Mouse (Mus musculus): ENCODE data around the gene Brpf3. TPM values are rescaled to one million over a fixed set of nuclear protein-coding genes. Genes with fewer than 3 reads are reported as not detected.
A peak's percentile ranks its signal among the peaks of the same experiment; 100 is the strongest.
"Not testable (repeated sequence)": the region's sequence is repeated elsewhere in the genome, so short reads cannot be mapped to it uniquely, and the experiment has no call there.

Gene Brpf3
- 10 to 100 TPM; 14.9 to 18.1 TPM for total RNA-seq (2021)
- long read RNA-seq, experiment 1, full-length matches to known transcripts: 1 of 7 reads
- long read RNA-seq, experiment 1, partial matches to known transcripts: 2 of 7 reads
- long read RNA-seq, experiment 1, other reads (novel, unspliced or antisense): 4 of 7 reads
- long read RNA-seq, experiment 2, full-length matches to known transcripts: 2 of 7 reads
- long read RNA-seq, experiment 2, partial matches to known transcripts: 1 of 7 reads
- long read RNA-seq, experiment 2, other reads (novel, unspliced or antisense): 4 of 7 reads

DNA sequence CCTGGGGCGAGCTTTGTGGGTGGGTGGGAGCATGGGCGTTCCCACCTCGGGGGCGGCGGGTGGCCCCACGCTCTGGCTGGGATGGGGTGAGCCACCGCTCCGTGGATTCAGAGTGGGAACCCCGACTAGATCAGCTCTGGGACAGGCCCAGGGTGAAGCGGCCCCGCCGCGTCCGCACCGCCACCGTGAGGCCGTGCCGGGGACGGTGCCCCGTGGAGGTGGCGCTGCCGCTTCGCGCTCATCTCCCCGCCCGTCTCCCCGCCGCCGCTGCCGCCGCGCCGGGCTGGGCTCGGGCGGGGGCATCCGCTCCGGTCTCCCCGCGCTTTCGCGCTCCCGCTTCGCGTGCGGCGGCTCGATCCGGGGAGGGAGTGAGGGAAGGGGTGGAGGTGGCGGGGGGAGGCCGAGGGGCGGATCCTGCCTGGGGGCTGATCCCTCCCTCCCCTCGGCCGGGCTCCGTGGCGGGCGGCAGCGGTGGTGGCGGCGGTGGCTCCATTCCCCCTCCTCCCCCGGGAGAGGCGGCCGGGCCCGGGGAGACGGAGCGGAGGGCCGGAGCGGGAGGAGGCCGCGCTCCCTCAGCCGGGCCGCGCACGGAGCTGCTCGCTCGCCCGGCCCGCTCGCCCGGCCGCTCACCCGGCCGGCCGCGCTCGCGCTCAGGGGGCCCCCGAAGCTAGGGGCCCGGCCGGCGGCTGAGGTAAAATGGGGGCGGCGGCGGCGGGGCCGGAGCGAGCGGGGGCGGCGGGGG, at the start of gene Brpf3:
TSS of gene Brpf3 (plus strand) at position 420 of the 742 bp plus-strand sequence.
- DNase-seq: peak; percentile 83

DNA sequence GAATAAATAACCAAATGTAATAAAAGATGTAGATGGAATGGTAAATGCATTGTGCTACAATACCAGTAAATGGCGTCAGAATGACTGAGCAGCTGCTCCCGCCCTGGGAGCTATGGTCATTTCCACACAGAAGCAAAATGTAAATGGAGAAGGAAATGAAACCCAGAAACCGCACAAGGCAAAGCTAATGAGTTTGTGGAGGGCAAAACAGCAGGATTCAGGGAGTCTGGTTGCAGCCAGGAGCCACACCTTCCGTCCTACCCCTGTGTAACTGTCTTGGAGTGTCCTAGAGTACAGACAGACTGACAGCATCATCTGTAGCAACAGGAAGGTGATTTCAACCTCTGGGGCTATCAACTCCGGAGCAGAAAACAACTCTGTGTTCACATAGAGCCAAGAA, 44.4 kb upstream of the Brpf3 start:
- DNase-seq: no peak

DNA sequence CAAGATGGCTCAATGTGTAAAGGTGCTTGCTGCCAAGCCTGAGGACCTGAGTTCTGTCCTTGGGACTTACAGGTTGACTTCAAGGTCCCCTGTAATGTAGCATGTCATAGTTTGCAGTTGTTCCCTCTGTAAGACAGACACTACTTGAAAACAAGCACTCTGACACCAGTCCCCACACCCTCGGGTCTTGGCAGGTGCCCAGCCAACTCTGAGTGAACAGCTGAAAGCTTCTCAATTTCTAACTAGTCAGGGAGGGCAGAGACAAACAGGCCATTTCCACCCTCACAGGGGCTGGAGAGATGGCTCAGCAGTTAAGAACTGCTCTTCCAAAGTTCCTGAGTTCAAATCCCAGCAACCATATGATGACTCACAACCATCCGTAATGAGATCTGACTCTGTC, 43.4 kb upstream of the Brpf3 start:
- DNase-seq: peak; percentile 40

DNA sequence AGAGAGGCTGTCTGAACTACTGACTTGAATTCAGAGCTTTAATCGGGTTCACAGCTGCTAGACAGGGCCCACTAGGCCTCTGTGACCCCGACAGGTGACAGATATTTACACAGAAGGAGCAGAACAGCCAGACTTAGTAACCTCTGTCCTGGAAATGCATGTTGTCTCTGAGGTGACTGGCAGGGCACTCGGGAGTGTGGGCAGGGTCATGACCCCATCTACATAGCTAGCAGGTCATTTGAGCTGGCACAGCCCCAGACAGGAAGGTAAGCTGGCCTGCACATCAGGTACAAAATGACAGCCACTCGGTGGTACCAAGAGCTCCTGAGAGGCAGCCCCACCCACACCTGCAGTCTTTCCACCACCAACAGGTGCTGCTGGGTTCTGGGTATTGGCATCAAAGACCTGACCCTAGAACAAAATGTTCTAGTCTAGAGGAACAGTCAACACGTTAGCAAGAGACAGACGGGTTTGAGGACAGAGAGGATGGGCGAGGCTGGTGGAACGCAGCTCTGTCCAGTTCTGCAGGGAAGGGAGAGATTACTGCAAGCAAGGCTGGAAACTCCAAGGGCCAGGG, 40.1 kb upstream of the Brpf3 start:
- DNase-seq: no peak

DNA sequence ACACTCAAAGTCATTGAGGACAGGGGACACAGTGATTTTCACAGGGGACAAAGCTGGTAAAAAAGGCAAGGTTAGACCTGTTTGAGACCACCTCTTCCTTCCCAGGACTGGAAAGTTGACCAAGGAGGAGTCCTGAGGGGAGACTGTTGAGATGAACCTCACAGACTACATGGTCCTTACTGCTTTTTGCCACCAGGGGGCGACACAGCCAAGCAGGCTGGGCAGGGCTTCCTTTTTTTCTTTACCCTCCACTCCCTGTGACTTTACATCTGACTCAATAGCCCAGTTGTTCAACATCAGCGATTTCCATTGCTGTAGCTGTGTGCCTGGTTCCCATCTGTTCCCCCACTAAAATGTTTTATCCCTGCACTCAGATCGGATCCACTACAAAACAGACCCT, 39.0 kb upstream of the Brpf3 start:
- peak; percentile 83 for DNase-seq

DNA sequence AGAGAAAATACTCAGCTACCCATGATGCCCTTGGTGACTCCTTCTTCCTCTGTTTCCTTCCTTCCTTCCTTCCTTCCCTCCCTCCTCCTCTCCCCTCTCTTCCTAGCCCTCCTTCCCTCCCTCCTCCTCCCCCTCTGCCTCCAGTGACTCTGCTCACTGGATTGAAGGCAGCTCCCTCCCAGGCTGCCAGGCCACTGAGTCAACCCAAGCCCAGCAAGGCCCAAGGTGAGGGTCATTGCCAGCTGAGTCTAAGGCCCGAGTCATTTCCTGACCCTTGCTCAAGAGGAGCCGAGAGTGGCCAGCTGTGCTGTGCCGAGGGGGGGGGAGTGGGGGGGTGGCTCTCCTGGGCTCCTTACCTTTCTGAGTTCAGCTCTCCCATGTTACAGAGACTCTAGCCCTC, 34.7 kb upstream of the Brpf3 start:
- DNase-seq: no peak

DNA sequence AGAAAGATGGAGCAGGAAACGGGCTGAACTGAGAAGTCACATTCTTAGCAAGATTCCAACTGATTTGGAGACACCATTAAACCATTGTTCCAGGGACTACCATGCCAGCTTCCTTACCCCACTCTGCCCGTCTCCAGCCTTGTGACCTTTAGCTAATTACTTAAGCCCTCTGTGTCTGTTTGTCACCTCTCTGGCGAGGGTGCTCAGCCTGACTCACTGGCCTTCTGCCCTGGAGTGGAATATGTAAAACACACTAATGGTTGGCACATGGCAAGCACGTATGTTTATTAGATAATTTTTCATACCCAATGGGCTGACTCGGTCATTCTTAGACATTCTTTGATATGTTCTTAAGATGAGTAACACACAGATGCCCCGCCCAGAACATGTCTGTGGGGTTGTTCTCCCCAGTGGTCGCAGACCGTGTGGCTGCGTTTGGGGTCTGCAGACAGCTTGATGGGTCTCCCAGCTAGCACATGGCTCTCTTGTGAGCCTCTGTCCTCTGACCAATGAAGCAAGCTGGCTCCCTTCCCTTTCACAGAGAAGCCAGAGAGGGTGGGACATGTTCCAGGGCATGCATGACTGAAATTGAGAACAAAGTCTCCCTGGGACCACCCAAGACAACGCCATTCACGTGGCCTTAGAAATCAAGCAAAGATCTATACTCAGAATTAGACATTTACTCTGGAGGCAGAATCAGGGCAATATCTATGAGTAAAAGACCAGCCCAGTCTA, 33.9 kb upstream of the Brpf3 start:
- no peak for DNase-seq

DNA sequence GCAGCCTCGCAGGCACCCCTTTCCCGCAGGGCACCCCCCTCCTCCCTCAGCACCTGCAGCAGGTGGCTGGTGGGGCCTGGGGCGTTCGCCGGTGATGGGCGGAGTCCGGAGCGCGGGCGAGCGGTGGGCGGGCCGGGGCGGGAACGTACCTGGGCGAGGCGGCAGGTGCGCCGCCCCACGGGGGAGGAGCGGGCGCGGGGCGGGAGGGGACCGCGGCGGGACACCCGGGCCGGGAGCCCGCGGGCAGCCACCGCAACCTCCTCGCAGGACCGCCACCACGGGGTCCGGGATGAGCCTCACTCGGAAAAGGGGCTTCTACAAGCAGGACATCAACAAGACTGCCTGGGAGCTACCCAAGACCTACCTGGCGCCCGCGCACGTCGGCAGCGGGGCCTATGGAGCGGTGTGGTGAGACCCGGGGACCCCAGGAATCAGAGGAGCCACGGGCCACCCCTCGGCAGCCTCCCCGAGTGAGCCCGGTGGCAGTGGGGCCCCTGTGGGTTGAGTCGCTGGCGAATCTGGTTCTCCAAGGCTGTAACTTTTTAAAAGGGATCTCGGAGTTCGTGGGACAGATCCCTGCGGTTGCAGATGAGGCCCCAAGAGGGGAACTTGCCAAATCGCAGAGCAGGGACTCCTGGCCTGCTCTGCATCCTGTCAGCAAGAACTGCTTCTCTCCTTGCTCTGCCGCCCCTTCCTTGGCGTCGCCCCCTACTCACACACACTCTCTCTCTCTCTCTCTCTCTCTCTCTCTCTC, 31.6 kb upstream of the Brpf3 start, which contains the start of gene Mapk13:
TSS of gene Mapk13 (plus strand) at position 177 of the 754 bp plus-strand sequence.
- DNase-seq: no peak

DNA sequence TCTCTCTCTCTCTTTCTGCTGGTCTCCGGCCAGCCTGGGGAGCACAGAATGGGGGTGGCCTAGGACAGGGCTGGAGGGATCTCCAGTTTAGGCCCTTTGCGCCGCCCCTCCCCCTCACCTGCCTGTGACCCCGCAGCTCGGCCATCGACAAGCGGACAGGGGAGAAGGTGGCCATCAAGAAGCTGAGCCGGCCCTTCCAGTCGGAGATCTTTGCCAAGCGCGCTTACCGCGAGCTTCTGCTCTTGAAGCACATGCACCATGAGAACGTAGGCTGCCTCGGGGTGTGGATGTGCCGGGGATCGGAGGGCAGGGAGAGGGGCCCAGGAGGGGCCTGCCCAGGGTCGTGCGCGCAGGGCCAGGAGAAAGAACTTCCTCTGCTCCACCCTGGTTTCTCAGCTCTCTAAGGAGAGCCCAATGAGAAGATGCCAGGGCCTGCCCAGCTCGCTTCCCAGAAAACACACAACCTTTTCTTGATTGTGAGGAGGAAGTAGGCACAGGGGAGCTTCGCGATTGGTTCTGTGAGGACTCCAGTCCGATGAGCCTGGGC, 30.9 kb upstream of the Brpf3 start:
- DNase-seq: peak; percentile 29

DNA sequence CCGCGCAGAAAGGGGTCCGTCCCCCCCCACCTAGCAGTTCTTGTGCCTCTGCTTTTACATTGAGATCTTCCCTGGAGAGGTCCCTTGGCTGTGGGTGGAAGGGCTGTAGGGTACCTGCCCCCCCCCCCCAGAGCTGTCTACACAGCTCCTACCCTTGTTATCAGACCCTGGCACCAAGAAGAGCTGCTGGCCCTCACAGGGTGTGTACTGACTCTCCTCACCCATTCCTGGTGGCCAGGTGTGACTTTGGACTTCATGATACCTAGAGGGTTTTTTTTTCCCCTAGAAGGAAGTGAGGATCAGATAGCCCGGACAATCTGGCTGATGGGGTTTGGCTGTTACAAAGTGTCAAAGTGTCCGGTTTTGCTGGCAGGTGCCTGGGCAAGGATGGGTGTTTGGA, 29.6 kb upstream of the Brpf3 start:
- no peak for DNase-seq

DNA sequence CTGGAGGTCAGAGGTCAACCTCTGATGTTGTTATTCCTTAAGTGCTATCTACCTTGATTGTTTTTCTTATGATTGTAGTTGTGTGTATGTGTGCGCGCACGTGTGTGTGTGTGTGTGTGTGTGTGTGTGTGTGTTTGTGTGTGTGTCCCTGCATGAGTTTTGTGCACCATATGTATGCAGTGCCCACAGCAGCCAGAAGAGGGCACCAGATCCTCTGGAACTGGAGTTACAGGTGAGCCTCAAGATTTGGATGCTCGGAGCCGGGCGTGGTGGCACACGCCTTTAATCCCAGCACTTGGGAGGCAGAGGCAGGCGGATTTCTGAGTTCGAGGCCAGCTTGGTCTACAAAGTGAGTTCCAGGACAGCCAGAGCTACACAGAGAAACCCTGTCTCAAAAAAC, 26.6 kb upstream of the Brpf3 start:
- not testable (repeated sequence) for DNase-seq

DNA sequence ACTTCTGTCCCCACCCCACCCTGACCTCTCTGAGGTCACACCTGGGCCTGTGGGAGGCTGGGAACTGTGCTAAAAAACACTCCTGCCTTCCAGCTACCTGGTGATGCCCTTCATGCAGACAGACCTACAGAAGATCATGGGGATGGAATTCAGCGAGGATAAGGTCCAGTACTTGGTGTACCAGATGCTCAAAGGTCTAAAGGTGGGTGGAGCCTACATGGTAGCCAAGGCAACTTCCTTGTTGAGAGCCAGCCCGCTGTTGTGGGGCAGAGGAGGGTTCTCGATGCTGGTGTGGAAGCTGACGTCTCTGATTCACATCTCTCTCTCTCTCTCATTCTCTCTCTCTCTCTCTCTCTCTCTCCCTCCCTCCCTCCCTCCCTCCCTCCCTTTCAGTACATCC, 25.7 kb upstream of the Brpf3 start:
- DNase-seq: no peak

DNA sequence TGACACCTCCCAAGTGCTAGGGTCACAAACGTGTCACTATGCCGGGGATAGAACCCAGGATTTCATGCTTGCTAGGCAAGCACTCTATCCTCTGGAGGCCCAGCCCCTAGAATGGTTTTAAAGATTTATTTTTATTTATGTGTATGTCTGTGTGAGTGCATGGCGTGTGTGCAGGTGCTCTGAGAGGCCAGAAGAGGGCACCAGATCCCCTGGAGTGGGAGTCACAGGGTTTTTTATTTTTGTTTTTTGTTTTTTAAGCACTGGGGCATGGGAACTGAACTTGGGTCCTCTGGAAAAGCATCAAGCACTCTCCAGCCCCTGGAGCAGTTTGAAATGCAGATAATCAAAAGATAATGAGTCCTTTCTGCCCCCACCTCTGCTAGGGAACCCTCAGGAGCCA, 24.1 kb upstream of the Brpf3 start:
- DNase-seq: no peak

DNA sequence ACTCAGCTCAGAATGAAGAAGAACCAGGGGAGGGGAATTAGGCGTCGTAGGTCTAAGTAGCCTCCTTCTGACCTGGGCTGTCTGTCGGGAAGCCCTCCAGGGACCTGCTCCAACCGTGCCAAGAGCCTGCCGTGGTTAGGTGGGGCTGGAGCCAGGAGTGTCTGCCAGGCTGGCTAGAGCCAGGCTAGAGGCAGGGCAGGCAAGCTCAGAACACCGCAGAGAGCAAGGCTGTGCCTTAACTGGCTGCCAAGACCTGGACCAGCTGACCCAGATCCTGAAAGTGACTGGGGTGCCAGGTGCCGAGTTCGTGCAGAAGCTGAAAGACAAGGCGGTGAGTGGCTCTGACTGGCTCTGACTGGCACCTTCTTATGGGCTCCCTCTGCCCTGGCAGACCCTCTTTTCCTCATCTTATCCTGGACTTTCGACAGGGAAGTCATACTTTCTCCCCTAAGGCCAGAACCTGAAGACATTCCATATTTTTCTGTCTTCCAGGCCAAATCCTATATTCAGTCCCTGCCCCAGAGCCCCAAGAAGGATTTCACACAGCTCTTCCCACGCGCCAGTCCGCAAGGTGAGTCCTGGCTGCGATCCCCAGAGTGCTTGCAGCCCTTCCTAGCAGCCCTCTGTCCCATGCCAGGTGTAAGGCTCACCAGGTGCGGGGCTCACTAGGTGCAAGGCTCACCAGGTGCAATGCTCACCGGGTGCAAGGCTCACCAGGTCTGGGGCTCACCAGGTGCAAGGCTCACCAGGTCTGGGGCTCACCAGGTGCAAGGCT, 23.5 kb upstream of the Brpf3 start:
- peak; percentile 55 for DNase-seq

DNA sequence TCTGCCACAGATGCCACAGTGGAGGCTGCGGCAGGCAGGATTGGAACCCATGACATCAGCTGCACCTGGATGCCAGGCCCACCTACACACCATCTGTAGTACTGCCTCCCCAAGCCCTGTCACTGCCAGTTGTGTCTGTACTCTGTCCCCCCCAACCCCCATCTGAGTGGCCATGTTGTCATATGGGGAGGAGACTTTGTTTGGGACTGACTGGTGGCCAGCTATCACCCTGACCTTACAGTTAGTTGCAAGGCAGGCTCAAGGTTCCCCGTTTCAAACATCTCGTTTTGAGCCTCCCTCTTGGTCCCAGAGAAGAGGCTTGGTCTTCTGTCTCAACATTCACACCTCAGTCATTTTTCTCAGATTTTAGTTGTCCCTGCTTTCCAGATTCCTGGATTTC, 21.2 kb upstream of the Brpf3 start:
- DNase-seq: no peak

DNA sequence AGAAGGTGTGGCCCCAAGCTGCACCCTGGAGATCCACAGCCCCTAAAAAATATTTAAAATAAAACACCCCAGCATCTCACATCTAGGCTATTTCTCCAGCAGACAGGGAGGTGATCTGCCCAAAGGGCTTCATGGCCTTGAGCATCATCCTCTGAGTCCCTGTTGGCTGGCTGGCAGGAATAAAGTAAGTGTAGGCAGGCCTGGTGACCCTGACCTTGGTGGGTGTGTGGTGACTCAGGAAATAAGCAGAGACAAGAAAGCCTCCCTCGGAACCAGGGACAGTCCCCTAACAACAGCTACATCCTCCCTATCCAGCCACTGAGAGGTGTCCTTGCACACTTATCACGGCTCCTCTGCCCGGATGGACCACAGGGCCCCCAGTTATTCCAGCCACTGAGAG, 20.1 kb upstream of the Brpf3 start:
- no peak for DNase-seq

DNA sequence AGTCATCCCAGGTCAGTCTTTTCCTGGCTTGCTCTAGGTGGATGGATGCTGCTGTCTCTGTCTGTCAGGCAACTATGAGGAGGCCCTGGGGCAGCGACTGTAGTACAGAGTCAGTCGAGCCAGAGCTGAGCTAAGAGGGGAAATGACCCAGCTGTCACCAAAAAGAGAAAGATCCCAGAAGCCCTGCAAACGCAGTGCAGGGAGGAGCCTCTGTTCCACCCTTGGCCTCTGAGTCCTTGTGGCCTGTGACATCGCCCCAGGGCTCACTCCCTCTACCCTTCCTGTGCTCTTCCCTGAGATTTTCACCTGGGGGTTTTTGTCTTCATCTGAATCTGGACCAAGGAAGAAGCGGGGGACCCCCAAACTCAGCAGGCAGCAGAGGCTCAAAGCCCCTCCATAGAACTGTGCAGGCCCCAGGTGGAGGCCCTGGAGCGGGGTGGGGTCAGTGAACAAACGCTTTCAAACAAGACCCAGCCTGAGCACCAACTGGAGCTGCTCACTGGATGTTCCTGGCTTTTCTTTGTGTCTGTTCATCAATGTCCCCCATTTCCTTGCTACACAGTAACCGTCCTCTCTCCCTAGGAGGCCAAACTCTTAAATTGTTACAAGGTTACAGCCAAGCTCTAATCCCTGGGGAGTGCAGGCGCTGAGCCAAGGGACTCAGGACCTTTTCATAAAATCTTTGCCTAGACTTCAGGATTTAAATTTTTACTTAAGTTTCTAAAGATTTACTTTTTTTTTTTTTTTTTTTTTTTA, 19.4 kb upstream of the Brpf3 start:
- DNase-seq: no peak

DNA sequence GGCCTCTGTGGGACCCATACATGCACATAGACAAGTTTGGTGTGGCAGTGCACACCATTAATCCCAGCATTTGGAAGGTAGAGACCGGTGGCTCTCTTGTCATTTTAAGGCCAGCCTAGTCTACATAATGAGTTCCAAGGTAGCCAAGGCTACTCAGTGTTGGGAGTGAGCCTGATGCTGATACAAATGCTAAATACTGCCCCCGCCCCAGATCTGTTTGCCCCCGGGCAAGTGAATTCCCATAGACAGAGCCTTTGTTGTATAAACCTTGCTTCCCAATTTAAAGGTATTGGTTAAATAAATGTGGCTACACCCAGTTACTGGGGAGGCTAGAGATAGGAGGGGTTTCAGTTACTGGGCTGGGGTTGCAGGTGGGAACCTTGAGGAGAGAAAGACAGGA, 15.9 kb upstream of the Brpf3 start:
- DNase-seq: no peak

DNA sequence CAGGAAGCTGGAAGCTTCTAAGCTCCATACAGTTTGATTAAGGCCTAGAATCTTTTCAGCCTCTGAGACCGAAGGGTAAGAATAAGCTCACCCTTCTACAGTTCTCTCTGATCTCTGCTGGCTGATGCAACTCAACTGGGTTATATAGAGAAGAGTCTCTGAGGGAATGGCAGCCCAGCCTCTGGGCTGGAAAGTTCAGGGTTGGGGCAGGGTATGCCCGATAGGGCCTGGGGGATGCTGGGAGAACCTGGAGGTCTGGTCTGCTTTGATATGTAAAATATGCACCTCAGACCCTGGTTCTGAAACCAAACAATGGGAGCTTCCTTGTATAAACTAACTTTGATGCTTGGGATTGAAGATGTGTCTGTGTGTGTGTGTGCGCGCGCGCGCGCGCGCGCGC, 13.4 kb upstream of the Brpf3 start:
- DNase-seq: no peak

DNA sequence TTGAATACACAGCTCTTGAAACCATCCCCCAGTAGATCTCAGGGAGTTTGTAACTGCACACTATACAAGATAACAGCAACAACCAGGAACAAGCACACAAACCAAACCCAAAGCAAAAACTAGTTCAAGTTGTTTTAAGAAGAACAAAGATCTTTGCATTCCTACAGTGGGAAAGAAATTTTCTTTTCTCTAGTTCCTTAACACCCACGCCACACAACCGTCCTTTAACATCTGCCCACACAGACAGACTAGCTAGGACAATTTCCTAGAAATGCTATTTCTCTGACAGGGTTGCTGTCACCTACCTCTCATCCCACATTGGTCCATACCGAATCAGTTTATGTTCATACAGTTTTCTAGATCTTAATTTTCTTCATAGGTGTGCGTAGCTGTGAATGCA, 3.9 kb upstream of the Brpf3 start:
- no peak for DNase-seq

Data from gastrocnemius, postnatal 10 days (tissue).